Mouse (Mus musculus) hindbrain, postnatal 0 days (tissue): ENCODE data around the gene Rhot2. TPM values are rescaled to one million over a fixed set of nuclear protein-coding genes. Genes with fewer than 3 reads are reported as not detected.

Experiments used
- ATAC-seq: fragments of 200-750 bp; cut with Nextera tagmentation; 2 replicates; pipeline ENCODE4 v1.8.0; 2017; ENCODE audit warnings: mild to moderate bottlenecking, moderate TSS enrichment, moderate library complexity
- DNase-seq: peaks from one replicate; pipeline ENCODE4 v3.0.0-alpha.2; 2015; ENCODE audit warnings: low spot score
- H3K27ac ChIP-seq: fragments of 300-500 bp; sonication (generic); 2 replicates; pipeline ENCODE4 v1.5.1; 2014; ENCODE audit warnings: mild to moderate bottlenecking
- H3K27me3 ChIP-seq: fragments of 300-500 bp; sonication (generic); 2 replicates; pipeline ENCODE4 v1.6.1; 2014; ENCODE audit warnings: low read length, mixed read lengths; ENCODE audit not compliant: insufficient read depth
- H3K36me3 ChIP-seq: fragments of 300-500 bp; sonication (generic); 2 replicates; pipeline ENCODE4 v1.6.1; 2014; ENCODE audit warnings: low read length, mixed read lengths; ENCODE audit not compliant: insufficient read depth
- H3K4me1 ChIP-seq: fragments of 300-500 bp; sonication (generic); 2 replicates; pipeline ENCODE4 v1.6.1; 2014; ENCODE audit warnings: antibody characterized with exemption, low read length, mixed read lengths; ENCODE audit not compliant: insufficient read depth
- H3K4me2 ChIP-seq: fragments of 300-500 bp; sonication (generic); 2 replicates; pipeline ENCODE4 v1.6.1; 2014; ENCODE audit warnings: low read depth, mild to moderate bottlenecking, low read length, moderate library complexity, mixed read lengths
- H3K4me3 ChIP-seq: fragments of 300-500 bp; sonication (generic); 2 replicates; pipeline ENCODE4 v1.5.1; 2014; ENCODE audit warnings: low read length
- H3K9ac ChIP-seq: fragments of 300-500 bp; sonication (generic); replicated peaks from 2 replicates; pipeline ENCODE4 v1.6.1; 2014; ENCODE audit warnings: mild to moderate bottlenecking, low read length, moderate library complexity, mixed read lengths
- H3K9me3 ChIP-seq: fragments of 300-500 bp; sonication (generic); 2 replicates; pipeline ENCODE4 v1.6.1; 2016; ENCODE audit warnings: low read length, mixed read lengths
- CTCF ChIP-seq: IDR thresholded peaks from 2 replicates; pipeline ENCODE4 v1.5.1; 2016; ENCODE audit warnings: antibody characterized with exemption, control low read depth, low read depth
- WGBS: fragments of 180-500 bp; shearing (Covaris S2); extraction: QIAGEN DNeasy Blood & Tissue Kit; methylation state at CpG from one replicate; pipeline ENCODE4 v1.1.7; 2014; 5-methylcytosine and 5-hydroxymethylcytosine counted together
- polyA plus RNA-seq: library from polyadenylated mRNA; unstranded; fragments of >200 nt; fragmentation: Nextera tagmentation; extraction: Ambion mirVana; gene quantifications from 2 replicates; pipeline ENCODE4 v1.2.1, GENCODE M21; 2015
- total RNA-seq: library from RNA; depleted of rRNA; stranded (reverse); fragments of >200 nt; gene quantifications from 2 replicates; pipeline ENCODE4 v1.2.3, GENCODE M21; 2014

Rhot2 gene
- total and polyA plus RNA-seq, 2 experiments from 2014 or later, result 15.8 to 39.8 TPM

- TF ChIP-seq CTCF, result peak; percentile 63
- peaks cover 23% of the 10 kb centered on the region for H3K36me3 ChIP-seq
- H3K27ac ChIP-seq, result no peak overlapping the region
- ATAC-seq (no peak), DNase-seq (no peak)
- no peaks in the 10 kb centered on the region for H3K9me3 ChIP-seq
- H3K4me3 ChIP-seq, result no peak overlapping the region
- 36% methylated on average over 4 of the region's 4 CpGs for WGBS
- no peak overlapping the region for H3K9ac ChIP-seq
- H3K27me3 ChIP-seq, result no peaks in the 10 kb centered on the region
- no peak overlapping the region for H3K4me2 ChIP-seq
- H3K4me1 ChIP-seq, result peaks cover 9% of the 10 kb centered on the region; the same call in 1 of the 2 replicates
These were observed 34.6 kb upstream of the Rhot2 start for GRCm38 (mm10) chr17:25879261-25879660.

DNA sequence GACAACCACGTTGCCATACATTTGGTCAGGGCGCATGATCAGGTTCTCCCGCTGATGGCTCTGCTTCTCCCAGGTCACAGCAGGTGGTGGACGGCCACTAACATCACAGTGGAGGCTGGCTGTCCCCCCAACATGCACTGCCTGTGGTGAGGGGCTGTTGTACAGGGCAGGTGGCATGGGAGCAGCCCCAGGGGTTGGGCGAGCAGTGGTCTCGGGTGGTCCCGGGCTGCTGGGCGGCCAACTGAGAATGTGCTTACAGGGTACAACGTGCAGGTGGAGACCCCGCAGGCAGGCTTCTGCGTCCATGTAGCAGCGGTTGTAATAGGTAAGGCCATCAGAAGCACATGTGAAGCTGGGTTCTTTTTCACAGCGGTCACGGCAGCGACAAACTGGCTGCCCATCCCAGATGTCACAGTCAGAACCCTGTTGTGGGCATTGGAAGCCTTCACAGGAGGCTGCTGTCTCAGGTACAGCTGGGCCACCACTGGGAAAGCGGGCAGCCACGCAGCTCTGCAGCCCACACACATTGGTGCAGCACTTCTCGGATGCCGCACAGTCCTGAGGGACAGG is 34.0 kb upstream of the Rhot2 start:
- Histone ChIP-seq H3K9ac (no peak overlapping the region), H3K4me2 (no peak overlapping the region), H3K9me3 (no peaks in the 10 kb centered on the region), H3K27ac (no peak overlapping the region), H3K4me3 (no peak overlapping the region), H3K36me3 (peaks cover 18% of the 10 kb centered on the region), H3K27me3 (no peaks in the 10 kb centered on the region), H3K4me1 (peaks cover 13% of the 10 kb centered on the region; the same call in 1 of the 2 replicates)
- DNase-seq (no peak), ATAC-seq (no peak)
- TF ChIP-seq CTCF, result no peak
- WGBS, result 85% methylated on average over 19 of the region's 19 CpGs

DNA sequence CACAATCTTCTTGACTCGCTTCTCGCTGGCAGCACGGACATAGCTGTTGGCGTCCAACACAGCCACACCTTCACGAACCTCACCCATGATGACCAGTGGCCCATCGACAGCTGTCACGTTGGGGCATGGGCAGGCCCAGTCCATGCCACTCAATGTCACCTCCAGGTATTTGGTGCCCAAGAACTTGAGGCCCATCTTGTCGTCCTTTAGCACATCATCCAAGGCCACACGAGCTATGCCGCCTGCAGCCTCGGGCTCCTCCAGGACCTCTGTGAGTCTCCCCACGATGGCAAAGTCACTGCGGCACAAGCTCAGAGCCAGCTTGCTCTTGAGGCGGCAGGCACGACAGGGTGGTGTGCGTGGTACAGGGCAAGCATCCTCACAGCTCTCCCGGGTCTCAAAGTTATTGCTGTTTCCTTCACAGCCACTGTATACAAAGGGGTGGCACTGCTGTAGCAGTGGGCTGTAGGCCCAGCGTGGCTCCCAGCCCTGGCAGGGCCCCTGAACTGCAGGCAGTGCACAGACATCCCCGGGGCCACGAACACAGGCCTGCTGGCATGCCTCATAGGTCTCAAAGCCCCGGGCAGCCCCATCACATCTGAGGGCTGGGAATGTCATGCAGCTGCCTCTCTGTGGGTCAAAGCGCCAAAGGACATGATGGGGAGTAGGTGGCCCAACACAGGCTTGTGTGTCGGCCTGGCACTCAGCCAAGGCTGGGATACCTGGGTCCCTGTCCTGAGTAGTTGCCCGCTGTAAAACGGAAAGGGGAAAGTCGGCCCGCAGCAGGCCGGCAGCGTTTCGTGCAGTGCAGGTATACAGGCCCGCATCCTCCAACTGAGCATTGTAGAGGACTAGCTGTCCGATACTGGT is 33.3 kb upstream of the Rhot2 start:
- no peaks in the 10 kb centered on the region for H3K9me3 ChIP-seq
- H3K4me3 ChIP-seq, result no peak overlapping the region
- no peak for TF ChIP-seq CTCF
- ATAC-seq, result no peak
- DNase-seq, result no peak
- H3K27ac ChIP-seq, result no peak overlapping the region
- H3K36me3 ChIP-seq, result peaks cover 15% of the 10 kb centered on the region
- no peak overlapping the region for H3K4me2 ChIP-seq
- 92% methylated on average over 32 of the region's 32 CpGs for WGBS
- H3K27me3 ChIP-seq, result no peaks in the 10 kb centered on the region
- H3K9ac ChIP-seq, result no peak overlapping the region
- H3K4me1 ChIP-seq, result peaks cover 13% of the 10 kb centered on the region; the same call in 1 of the 2 replicates

GRCm38 (mm10) chr17:25877025-25877424 is 32.4 kb upstream of the Rhot2 start:
- TF ChIP-seq CTCF, result no peak

DNA sequence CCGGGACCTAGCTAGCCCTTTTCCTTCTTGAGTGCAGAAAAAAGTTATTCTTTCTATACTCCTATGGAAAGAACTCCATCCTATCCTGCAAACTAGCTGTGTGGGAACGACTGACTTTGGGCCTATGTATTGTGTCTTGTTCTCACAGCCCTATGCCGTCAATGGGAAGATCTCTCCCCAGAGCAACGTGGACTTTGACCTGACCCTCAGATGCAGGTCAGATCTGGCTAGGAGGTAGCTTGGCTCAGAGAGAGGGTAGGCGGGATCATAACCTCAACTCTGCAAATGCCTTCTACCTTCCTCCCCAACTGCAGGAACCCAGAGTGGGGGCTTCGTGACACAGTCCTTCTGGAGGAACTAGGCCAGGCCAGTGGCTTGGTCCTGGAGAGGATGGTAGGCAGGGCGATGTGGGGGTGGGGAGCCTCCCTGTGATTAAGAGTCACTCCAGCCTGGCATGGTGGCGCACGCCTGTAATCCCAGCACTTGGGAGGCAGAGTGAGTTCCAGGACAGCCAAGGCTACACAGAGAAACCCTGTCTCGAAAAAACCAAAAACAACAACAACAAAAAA is 31.8 kb upstream of the Rhot2 start:
- H3K36me3 ChIP-seq, result peaks cover 10% of the 10 kb centered on the region; the same call in 1 of the 2 replicates
- no peak for DNase-seq
- H3K4me1 ChIP-seq, result peaks cover 13% of the 10 kb centered on the region; the same call in 1 of the 2 replicates
- H3K4me3 ChIP-seq, result peak overlapping the region; percentile 69
- peak overlapping the region; percentile 80 for H3K4me2 ChIP-seq
- H3K27ac ChIP-seq, result peak overlapping the region; percentile 96
- no peak for TF ChIP-seq CTCF
- WGBS, result 54% methylated on average over 10 of the region's 10 CpGs
- no peaks in the 10 kb centered on the region for H3K27me3 ChIP-seq
- no peaks in the 10 kb centered on the region for H3K9me3 ChIP-seq
- H3K9ac ChIP-seq, result peak overlapping the region; percentile 79
- no peak for ATAC-seq

More at GRCm38 (mm10) chr17:25877025-25877424, 32.4 kb upstream of the Rhot2 start:
- Histone ChIP-seq H3K9me3 (no peaks in the 10 kb centered on the region), H3K4me2 (no peak overlapping the region), H3K4me1 (peaks cover 13% of the 10 kb centered on the region; the same call in 1 of the 2 replicates), H3K27ac (no peak overlapping the region), H3K36me3 (peaks cover 14% of the 10 kb centered on the region; the same call in 1 of the 2 replicates), H3K9ac (no peak overlapping the region), H3K4me3 (no peak overlapping the region), H3K27me3 (no peaks in the 10 kb centered on the region)
- DNase-seq, result no peak
- 98% methylated on average over 3 of the region's 3 CpGs for WGBS
- ATAC-seq, result no peak

DNA sequence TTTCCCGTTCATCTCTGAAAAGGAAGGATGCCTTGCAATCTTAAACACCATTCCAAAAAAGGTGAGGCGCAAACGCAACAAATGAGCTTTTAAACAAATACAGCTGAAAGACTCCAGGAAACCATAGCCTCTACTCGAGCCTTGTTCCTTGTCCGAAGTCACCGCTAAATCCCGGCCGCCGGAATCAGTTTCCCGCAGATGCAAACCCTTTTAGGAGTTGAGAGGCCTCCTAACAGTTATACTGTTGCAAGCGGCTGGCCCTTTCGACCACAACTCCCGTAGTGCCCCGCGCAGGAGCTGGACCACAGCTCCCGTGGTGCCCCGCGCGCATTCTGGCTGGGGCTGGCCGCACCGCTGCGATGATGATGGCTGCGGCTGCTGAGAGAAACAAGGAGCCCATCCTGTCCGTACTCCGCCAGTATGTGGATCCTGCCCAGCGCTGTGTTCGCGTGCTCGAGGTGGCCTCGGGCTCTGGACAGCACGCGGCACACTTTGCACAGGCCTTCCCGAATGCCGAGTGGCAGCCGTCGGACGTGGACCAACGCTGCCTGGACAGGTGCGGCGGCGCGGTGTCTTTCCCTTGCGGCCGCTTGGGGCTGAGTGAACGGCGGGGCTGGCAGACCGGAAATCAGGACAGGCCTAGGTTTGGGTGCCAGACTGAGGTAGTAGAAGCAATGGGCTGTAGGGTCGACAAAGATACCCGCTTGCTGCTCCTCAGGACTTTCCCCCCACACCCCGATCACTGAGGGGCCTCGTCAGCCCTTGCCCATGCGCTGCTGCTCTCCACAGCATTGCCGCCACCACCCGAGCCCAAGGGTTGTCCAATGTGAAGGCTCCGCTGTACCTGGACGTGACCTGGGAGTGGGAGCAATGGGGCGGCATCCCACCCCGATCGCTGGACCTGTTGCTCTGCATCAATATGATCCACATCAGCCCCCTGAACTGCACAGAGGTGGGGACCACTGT is 30.8 kb upstream of the Rhot2 start:
- Histone ChIP-seq H3K4me2 (peak overlapping the region; percentile 80), H3K36me3 (peaks cover 10% of the 10 kb centered on the region; the same call in 1 of the 2 replicates), H3K4me3 (peak overlapping the region; percentile 69), H3K9me3 (no peaks in the 10 kb centered on the region), H3K27ac (peak overlapping the region; percentile 96), H3K4me1 (peaks cover 13% of the 10 kb centered on the region; the same call in 1 of the 2 replicates), H3K27me3 (no peaks in the 10 kb centered on the region), H3K9ac (peak overlapping the region; percentile 79)
- under 1% methylated on average over 59 of the region's 59 CpGs for WGBS
- TF ChIP-seq CTCF, result peak; percentile 43
- peak; percentile 91 for ATAC-seq
- DNase-seq, result peak; percentile 94
